Mouse (Mus musculus): ENCODE measurements at regions not wholly inside any gene's neighbourhood (a gene's known extent, or its start where the extent isn't known, plus 50 kb on each side); places are given as distances from the start of the nearest gene placed in this dataset.

- Histone ChIP-seq H3K27ac (no peak overlapping the region), H3K4me1 (replicated peaks) (no peaks in the 10 kb centered on the region), H3K4me2 (replicated peaks) (no peak overlapping the region), H3K36me3 (no peaks in the 10 kb centered on the region), H3K4me3 (replicated peaks) (no peak overlapping the region), H3K9me3 (no peaks in the 10 kb centered on the region), H3K9ac (replicated peaks) (no peak overlapping the region), H3K27me3 (no peaks in the 10 kb centered on the region)
- no peak for ATAC-seq
- 67% methylated on average over 1 of the region's 1 CpGs for WGBS
These were observed 800.9 kb upstream of the A1bg start for GRCm38 (mm10) chr15:61723696-61724095.

GRCm38 (mm10) chr15:61718486-61718885 lies 795.7 kb upstream of the A1bg start:
- H3K4me3 ChIP-seq (replicated peaks) = no peak overlapping the region
- ATAC-seq = no peak

GRCm38 (mm10) chr15:61717216-61717615 lies 794.4 kb upstream of the A1bg start:
- no peak for ATAC-seq
- Histone ChIP-seq H3K27me3 (no peaks in the 10 kb centered on the region), H3K4me3 (replicated peaks) (no peak overlapping the region), H3K4me2 (replicated peaks) (no peak overlapping the region), H3K9me3 (no peaks in the 10 kb centered on the region), H3K36me3 (no peaks in the 10 kb centered on the region), H3K4me1 (replicated peaks) (no peaks in the 10 kb centered on the region), H3K9ac (replicated peaks) (no peak overlapping the region), H3K27ac (no peak overlapping the region)
- 86% methylated on average over 1 of the region's 1 CpGs for WGBS

More at GRCm38 (mm10) chr15:61718486-61718885, 795.7 kb upstream of the A1bg start:
- no peaks in the 10 kb centered on the region for H3K27me3 ChIP-seq
- H3K9me3 ChIP-seq = no peaks in the 10 kb centered on the region
- no peak overlapping the region for H3K27ac ChIP-seq
- H3K9ac ChIP-seq (replicated peaks) = no peak overlapping the region
- H3K4me1 ChIP-seq (replicated peaks) = no peaks in the 10 kb centered on the region
- H3K36me3 ChIP-seq = no peaks in the 10 kb centered on the region
- no peak overlapping the region for H3K4me2 ChIP-seq (replicated peaks)

GRCm38 (mm10) chr15:61713953-61714352 lies 791.1 kb upstream of the A1bg start:
- Histone ChIP-seq H3K4me3 (replicated peaks) (no peak overlapping the region), H3K9ac (replicated peaks) (no peak overlapping the region), H3K4me1 (replicated peaks) (no peaks in the 10 kb centered on the region), H3K27ac (no peak overlapping the region), H3K36me3 (no peaks in the 10 kb centered on the region), H3K9me3 (no peaks in the 10 kb centered on the region), H3K4me2 (replicated peaks) (no peak overlapping the region), H3K27me3 (no peaks in the 10 kb centered on the region)
- WGBS = 80% methylated on average over 2 of the region's 2 CpGs
- no peak for ATAC-seq

- Histone ChIP-seq H3K27ac (no peak overlapping the region), H3K4me3 (replicated peaks) (no peak overlapping the region), H3K4me1 (replicated peaks) (no peaks in the 10 kb centered on the region), H3K9me3 (no peaks in the 10 kb centered on the region), H3K9ac (replicated peaks) (no peak overlapping the region), H3K27me3 (no peaks in the 10 kb centered on the region), H3K36me3 (no peaks in the 10 kb centered on the region), H3K4me2 (replicated peaks) (no peak overlapping the region)
- ATAC-seq = peak; percentile 58; the same call in 1 of the 2 replicates
- WGBS = 59% methylated on average over 4 of the region's 4 CpGs
These were observed 786.1 kb upstream of the A1bg start for GRCm38 (mm10) chr15:61708928-61709327.

- 85% methylated on average over 6 of the region's 6 CpGs for WGBS
- Histone ChIP-seq H3K9me3 (no peaks in the 10 kb centered on the region), H3K4me3 (replicated peaks) (no peak overlapping the region), H3K4me1 (replicated peaks) (no peaks in the 10 kb centered on the region), H3K4me2 (replicated peaks) (no peak overlapping the region), H3K36me3 (no peaks in the 10 kb centered on the region), H3K27ac (no peak overlapping the region), H3K9ac (replicated peaks) (no peak overlapping the region), H3K27me3 (no peaks in the 10 kb centered on the region)
- ATAC-seq = no peak
These were observed 785.1 kb upstream of the A1bg start for GRCm38 (mm10) chr15:61707952-61708351.

- Histone ChIP-seq H3K36me3 (no peaks in the 10 kb centered on the region), H3K27me3 (no peaks in the 10 kb centered on the region), H3K9ac (replicated peaks) (no peak overlapping the region), H3K9me3 (no peaks in the 10 kb centered on the region), H3K4me1 (replicated peaks) (no peaks in the 10 kb centered on the region), H3K4me3 (replicated peaks) (no peak overlapping the region), H3K27ac (no peak overlapping the region), H3K4me2 (replicated peaks) (no peak overlapping the region)
- 98% methylated on average over 1 of the region's 1 CpGs for WGBS
- no peak for ATAC-seq
These were observed 769.9 kb upstream of the A1bg start for GRCm38 (mm10) chr15:61692679-61693078.

- ATAC-seq = peak; percentile 27; the same call in 1 of the 2 replicates
- H3K4me2 ChIP-seq (replicated peaks) = no peak overlapping the region
- H3K27me3 ChIP-seq = no peaks in the 10 kb centered on the region
- no peak overlapping the region for H3K27ac ChIP-seq
- no peaks in the 10 kb centered on the region for H3K4me1 ChIP-seq (replicated peaks)
- H3K9me3 ChIP-seq = no peaks in the 10 kb centered on the region
- H3K4me3 ChIP-seq (replicated peaks) = no peak overlapping the region
- H3K9ac ChIP-seq (replicated peaks) = no peak overlapping the region
- 84% methylated on average over 13 of the region's 13 CpGs for WGBS
- H3K36me3 ChIP-seq = no peaks in the 10 kb centered on the region
These were observed 767.6 kb upstream of the A1bg start for GRCm38 (mm10) chr15:61690425-61690824.

GRCm38 (mm10) chr15:61689776-61690397 lies 767.1 kb upstream of the A1bg start:
- WGBS = 71% methylated on average over 12 of the region's 12 CpGs
- H3K9me3 ChIP-seq = no peaks in the 10 kb centered on the region
- no peak overlapping the region for H3K4me2 ChIP-seq (replicated peaks)
- H3K36me3 ChIP-seq = no peaks in the 10 kb centered on the region
- H3K27me3 ChIP-seq = no peaks in the 10 kb centered on the region
- no peak overlapping the region for H3K27ac ChIP-seq
- no peaks in the 10 kb centered on the region for H3K4me1 ChIP-seq (replicated peaks)
- ATAC-seq = no peak
- H3K9ac ChIP-seq (replicated peaks) = no peak overlapping the region
- no peak overlapping the region for H3K4me3 ChIP-seq (replicated peaks)

GRCm38 (mm10) chr15:61682968-61683367 lies 760.2 kb upstream of the A1bg start:
- Histone ChIP-seq H3K4me1 (replicated peaks) (no peaks in the 10 kb centered on the region), H3K9me3 (no peaks in the 10 kb centered on the region), H3K27me3 (no peaks in the 10 kb centered on the region), H3K36me3 (no peaks in the 10 kb centered on the region), H3K4me2 (replicated peaks) (no peak overlapping the region), H3K9ac (replicated peaks) (no peak overlapping the region), H3K4me3 (replicated peaks) (no peak overlapping the region), H3K27ac (no peak overlapping the region)
- 92% methylated on average over 4 of the region's 4 CpGs for WGBS
- no peak for ATAC-seq

GRCm38 (mm10) chr15:61670556-61670955 lies 747.7 kb upstream of the A1bg start:
- no peaks in the 10 kb centered on the region for H3K4me1 ChIP-seq (replicated peaks)
- H3K4me3 ChIP-seq (replicated peaks) = no peak overlapping the region
- no peak overlapping the region for H3K4me2 ChIP-seq (replicated peaks)
- WGBS = 92% methylated on average over 5 of the region's 5 CpGs
- no peaks in the 10 kb centered on the region for H3K27me3 ChIP-seq
- no peak for ATAC-seq
- H3K36me3 ChIP-seq = no peaks in the 10 kb centered on the region
- H3K9ac ChIP-seq (replicated peaks) = no peak overlapping the region
- H3K27ac ChIP-seq = no peak overlapping the region
- H3K9me3 ChIP-seq = no peaks in the 10 kb centered on the region

- Histone ChIP-seq H3K27ac (no peak overlapping the region), H3K9ac (replicated peaks) (no peak overlapping the region), H3K9me3 (no peaks in the 10 kb centered on the region), H3K4me1 (replicated peaks) (no peaks in the 10 kb centered on the region), H3K4me2 (replicated peaks) (no peak overlapping the region), H3K27me3 (no peaks in the 10 kb centered on the region), H3K4me3 (replicated peaks) (no peak overlapping the region), H3K36me3 (no peaks in the 10 kb centered on the region)
- no peak for ATAC-seq
- 50% methylated on average over 3 of the region's 3 CpGs for WGBS
These were observed 737.8 kb upstream of the A1bg start for GRCm38 (mm10) chr15:61660581-61660980.

- no peaks in the 10 kb centered on the region for H3K27me3 ChIP-seq
- H3K9me3 ChIP-seq = no peaks in the 10 kb centered on the region
- no peak overlapping the region for H3K27ac ChIP-seq
- H3K36me3 ChIP-seq = no peaks in the 10 kb centered on the region
- H3K4me1 ChIP-seq (replicated peaks) = no peaks in the 10 kb centered on the region
- H3K9ac ChIP-seq (replicated peaks) = no peak overlapping the region
- no peak for ATAC-seq
- H3K4me2 ChIP-seq (replicated peaks) = no peak overlapping the region
- no peak overlapping the region for H3K4me3 ChIP-seq (replicated peaks)
These were observed 734.1 kb upstream of the A1bg start for GRCm38 (mm10) chr15:61656951-61657350.

All from midbrain, embryonic 13.5 days (tissue).